Mouse (Mus musculus) inflammation-experienced regulatory T-cells, adult 6 months (primary cell): ENCODE results near the gene Glyctk. TPM values are rescaled to one million over a fixed set of nuclear protein-coding genes. Genes with fewer than 3 reads are reported as not detected.
"Not testable (repeated sequence)": the region's sequence is repeated elsewhere in the genome, so short reads cannot be mapped to it uniquely, and the experiment has no call there.

Experiments
- ATAC-seq: one replicate; pipeline ENCODE4 v1.8.0; 2017
- polyA plus RNA-seq, 3 experiments: library from polyadenylated mRNA; unstranded; fragments of 100-300 nt; shearing (Covaris generic); gene quantifications; one replicate each; pipeline ENCODE4 v1.2.1; 2017

The Glyctk gene
- polyA plus RNA-seq, 3 experiments from 2014 or later: 2.0 to 4.7 (median 2.1) TPM

DNA sequence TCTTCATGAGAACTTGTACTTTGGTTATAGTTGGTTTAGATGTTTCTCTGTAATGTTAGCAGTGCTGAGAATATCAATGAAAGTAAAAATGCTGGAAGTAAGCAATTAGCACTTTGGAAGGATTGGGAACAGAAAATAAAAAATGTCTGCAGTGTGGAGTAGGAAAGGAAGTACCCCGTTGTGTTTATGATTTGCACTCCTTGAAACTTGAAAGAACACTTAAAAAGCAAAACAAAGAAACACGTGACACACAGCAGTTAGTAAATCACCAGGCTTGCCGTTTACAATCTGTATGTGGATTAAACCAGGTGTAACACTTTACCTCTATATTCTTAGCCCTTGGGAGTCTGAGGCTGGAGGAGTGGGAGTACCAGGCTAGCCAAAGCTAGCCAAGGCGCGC, 18.8 kb upstream of the Glyctk start:
- ATAC-seq: no peak

DNA sequence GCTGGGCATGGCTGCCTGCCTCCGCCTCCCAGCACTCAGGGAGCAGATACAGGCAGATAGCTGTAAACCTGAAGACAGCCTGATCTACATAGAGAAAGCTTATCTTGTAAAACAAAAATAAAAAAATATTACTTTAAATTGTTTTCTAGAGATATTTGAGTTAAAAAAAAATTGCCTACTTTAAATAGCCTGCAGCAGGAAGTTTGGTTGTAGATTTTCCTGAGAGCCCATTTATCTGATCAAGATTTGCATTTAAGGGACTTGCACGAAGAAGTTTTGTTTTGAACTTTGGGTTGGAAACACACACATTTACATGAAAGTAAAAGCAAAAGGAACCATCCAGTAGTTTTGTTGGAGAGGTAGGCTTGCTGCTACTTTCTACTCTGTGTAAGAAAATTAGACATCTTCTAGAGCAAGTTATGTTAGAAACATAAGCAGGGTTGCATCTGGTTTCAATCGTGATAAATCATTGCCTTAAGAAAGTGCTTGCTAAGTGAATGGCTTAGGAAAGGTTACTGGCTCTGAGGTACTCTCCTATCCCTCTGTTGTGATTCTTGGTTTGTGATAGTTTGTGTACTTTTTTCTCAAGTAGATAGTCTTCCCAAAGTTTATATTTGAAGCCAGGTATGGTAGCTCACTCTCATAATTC, 17.7 kb upstream of the Glyctk start:
- ATAC-seq: peak; percentile 13

DNA sequence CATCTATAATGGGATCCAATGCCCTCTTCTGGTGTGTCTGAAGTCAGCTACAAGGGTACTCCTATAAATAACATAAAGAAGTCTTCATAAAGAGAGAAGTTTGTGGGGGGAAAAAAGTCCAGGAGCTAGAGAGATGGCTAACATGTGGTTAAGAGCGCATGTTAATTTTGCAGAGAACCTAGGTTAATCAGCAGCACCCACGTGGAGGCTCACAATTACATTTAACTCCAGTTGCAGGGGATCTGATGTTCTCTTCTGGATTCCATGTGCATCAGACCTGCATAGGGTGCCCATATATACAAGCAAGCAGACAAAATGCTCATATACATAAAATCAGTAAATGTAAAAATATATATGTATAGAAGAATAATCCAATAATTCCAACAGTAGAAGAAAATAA, 15.4 kb upstream of the Glyctk start:
- ATAC-seq: no peak

DNA sequence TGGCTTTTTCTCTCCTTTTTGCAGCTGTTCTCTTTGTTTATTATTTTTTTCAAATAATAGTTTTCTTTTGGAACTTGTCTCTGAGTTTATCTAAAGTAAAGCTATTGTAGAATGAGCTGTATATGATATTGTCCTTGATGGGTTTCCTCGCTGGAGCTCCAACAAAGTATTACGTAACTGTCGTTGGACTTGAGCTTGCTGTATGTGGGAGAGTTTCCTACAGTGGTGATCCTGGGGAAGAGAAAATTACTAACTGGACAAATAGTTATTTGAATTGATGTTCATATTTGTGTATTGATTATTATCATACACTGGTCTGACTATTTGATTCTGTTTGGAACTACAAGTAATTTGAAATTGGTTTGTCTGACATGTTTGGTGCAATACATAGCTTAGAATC, 14.6 kb upstream of the Glyctk start:
- ATAC-seq: no peak

DNA sequence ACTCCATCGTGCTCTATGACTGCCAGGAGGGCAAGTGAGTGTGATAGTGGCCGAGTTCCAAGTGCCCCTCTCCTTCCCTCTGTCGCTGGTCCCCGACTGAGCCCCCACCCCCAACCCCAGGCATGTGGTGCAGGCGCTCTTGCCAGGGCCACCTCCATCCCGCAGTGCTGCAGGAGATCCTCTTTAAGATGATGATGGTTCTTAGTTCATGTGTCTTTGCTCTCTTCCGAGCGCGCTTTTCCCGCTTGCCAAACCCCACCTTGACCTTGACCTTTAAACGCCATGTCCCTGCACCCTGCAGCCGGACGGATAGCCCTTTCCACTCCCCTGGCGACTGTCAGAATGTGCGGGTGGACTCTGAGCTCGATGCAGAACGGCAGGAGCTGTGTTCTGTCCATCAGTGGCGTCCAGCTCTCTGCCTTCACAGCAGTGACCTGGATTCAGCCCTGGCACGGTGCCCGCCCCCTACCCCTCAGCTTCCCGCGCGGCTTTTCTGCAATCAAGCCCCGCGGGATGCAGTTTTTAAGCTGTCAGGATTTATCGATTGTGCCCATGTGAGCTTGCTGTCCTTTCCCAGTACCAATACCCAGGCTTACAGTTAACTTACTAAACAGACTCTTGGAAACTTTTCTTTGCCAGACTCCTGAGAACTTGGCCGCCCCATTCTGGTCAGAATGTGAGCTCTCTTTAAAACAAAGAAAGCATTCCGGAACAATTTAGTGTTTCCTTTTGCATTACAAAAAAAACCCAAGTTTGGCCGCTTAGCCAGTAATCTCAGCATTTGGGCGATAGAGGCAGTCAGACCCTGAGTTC, 13.6 kb upstream of the Glyctk start:
- no peak for ATAC-seq

DNA sequence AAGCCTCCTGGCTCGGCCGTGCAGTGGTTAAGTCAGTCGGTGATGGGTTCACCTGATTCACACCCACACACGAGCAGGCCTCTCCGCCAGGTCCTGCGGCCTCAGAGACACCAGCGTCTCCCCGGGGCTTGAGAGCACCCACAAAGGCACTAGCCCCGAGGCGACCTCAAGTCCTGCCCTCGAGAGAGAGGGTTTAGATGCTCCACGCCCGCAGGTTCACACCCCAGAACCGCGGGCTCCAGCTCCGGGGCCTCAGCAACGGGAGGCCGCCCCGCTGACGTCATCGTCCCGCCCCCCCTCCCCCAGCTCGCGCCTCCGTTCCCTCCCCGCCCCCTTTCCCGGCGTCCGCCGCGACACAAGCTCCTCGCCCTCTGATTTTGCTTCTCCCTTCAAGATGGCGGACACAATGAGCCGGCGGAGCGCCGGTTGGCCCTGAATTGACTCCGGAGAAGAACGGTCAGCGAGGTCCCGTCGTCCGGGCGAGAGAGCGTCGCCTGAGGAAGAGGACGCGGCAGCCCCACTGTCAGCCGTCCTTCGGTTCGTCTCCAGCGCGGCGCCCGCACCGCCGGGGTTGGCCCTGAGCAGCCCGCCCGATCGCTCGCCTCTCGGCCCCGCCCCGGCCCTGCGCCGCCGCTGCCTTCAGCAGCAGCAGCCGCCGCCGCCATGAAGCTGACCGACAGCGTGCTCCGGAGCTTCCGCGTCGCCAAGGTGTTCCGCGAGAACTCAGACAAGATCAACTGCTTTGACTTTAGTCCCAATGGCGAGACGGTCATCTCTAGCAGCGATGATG, 12.8 kb upstream of the Glyctk start, which contains the start of gene Wdr82:
Wdr82 (plus strand) TSS at position 373 of the 790 bp plus-strand sequence.
- ATAC-seq: peak; percentile 83

DNA sequence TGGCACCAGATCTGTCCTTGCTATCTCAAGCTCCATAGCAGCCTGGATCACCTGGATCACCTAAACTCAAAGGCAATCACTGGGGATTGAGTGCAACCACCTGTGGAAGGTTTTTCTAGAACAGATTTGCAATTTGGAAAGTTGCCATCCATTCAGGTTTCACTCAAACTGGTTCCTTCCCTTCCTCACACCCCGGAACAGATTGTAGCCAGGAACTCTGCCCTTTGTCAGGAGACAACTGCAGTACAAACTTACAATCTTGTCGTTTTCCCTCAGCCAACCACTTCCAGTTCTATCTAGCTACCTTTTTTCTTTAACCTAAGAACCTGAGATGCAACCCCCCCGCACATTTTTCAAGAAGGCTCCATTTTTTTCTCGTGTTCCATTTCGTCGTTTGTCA, 12.0 kb upstream of the Glyctk start:
- ATAC-seq: no peak

DNA sequence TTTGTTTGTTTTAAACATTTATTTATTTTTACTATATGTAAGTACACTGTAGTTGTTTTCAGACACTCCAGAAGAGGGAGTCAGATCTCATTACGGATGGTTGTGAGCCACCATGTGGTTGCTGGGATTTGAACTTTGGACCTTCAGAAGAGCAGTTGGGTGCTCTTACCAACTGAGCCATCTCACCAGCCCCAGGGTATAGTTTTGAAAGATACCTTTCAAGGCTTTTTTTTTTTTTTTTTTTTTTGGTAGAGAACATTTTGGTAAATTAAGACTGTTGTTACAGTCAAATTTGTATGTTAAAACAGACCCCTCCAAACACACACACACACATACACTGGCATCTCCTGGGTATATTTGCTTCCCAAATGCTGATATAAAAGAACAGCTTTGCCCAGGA, 11.1 kb upstream of the Glyctk start:
- not testable (repeated sequence) for ATAC-seq

DNA sequence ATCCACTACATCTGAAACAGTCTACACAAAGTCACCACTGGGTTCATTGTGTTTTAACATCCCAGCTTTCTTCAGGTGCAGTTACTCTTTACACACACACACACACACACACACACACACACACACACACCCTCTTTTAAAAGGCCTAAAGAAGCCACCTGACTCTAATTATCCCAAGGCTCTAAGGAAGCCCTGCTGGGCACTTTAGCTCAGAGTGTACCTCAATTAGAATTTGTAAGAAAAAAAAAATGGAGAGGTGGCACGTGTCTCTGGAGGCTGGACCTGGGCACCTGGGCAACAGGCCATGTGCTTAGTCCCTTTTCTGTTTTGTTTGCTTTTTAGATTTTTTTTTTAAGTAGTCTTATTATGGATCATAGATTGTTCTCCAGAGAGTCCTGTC, 9.8 kb upstream of the Glyctk start:
- ATAC-seq: no peak

DNA sequence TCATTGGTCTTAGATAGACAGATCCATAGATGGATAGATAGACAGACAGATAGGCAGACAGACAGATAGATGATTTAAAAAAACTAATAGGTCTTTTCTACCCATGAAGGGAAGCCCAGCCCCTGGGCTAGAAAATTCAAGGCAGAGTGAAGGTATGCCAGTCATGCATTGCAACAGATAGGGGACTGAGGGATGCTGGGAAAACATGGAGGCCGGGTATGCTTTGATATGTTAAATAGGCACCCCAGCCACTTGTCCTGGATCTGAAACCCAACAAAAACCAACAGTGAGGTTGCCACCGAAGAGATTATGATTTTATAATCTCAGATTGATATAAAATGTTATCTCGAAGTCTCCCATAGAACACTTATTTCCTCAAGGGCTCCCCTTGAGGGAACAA, 9.3 kb upstream of the Glyctk start:
- no peak for ATAC-seq

DNA sequence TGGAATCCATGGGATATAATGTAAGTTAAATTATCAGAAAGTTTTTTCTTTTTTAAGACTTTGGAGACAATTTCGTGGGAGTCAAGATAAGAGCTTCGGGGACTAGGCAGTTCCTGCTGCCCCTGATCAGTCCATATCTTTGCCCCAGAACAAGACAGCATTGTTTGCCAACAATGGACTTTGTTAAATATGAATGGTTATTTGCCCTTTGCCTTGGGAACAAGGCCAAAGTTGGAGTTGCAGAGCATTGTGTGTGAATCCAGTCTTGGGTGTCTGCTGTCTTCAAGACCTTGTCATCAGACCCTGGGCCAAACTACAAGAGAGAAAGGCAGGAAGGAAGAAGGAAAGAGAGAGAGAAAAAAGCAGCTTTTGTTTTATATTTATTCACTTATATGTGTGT, 8.8 kb upstream of the Glyctk start:
- ATAC-seq: no peak

DNA sequence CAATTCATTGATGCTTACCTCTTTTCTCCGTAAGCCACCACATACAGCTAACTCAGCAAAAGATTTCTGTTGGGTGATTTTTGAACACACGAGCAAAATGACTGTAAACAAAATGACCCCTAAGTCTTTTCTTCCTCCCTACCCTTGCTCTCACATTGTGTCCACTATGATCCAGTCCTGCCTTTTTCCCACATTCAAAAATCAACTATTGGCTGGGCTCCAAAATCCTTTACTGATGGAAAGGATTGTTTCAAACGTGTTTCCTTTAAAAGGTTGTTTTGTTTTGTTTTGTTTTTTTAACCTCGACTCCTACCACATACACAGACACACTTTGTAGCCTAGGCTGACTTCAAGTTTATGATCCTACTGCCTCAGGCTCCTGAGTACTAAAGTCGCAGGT, 2.5 kb upstream of the Glyctk start:
- peak; percentile 31 for ATAC-seq

DNA sequence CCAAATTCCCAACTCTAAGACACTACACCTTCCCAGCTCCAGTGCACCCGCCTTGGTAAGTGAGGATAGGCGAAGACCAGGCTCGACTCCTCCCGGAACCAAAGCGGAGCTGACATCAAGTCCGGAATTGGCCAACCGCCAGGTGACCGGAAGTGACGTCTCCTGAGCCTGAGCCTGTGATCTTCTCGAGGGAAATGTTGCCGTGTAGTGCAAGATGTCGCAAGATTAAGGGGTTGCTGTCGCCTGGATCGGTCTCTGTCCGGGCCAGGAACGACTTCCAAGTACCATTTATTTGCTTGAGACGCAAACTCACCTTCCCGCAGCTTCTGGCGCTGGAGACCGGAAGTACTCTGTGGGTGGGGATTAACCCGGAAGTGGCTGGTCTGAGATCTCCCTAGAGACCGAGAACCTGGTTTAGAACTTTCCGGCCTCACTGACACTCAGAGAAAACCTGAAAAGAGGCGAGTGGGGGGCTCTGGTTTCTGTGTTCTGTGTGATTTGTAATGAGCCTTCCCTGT, 1.9 kb upstream of the Glyctk start:
- peak; percentile 93 for ATAC-seq

DNA sequence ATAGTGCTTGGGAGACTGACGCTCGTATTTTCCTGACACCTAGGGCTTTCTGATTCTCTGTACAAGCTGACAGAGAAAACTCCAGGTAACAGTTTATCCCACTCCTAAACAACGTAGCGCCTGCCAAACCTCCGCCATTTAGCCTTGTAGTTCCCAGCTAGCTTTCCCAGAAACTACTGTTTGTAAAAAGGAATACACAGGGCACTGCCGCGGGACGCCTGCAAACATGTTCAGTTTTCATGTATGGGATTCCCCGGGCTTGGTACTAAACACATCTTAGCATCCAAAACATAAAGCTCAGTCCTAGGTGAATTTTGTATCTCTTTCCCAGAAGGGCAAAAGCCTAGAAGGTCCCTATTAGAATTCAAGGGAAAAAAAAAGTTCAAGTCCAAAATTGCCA, 1.3 kb upstream of the Glyctk start:
- ATAC-seq: no peak

DNA sequence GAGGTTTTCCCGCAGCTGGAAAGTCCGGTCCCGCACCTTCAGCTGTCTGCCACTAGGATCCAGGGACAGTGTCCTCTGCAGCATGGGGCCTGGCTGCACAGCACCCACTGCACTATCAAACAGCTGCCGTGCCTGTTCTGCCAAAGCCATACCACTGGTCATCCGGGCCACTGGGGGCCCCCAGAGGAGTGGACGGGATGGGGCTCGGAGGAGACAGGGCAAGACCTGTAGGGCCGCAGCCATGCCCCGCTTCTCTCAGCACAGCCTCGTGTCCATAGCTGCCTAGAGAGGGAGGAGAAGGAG, 364 bp downstream of the Glyctk start:
- ATAC-seq: no peak

DNA sequence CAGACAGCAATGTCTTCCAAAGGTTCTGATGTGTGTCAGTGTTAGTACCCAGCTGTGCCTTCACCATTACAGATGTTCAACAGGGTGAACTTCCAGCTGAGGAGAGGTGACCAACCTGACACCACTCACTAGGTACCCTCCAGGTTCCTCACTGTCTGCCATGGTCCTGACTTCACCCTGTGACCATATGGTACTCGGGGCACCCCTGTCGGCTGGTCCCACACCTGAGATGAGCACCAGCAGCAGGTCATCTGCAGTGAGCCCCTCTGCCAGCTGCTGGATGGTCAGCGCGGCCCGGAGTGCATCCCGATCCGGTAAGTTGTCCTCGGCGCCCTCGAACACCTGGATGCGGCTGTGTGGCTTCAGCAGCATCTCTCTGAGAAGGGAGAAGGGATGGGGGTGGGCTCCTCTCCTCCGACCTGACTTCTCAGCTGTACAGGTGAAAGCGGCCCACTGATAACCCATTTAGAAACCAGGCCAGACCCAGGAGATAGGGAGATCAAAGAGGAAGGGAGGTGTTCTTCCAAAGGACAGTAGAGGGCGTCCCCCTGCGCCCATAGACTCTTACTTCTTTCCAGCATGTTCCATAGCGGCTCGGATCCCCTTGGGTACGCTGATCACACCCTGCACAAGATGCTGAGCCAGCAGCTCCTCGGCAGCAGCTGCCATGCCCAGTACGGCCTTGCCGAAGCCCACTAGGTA, 866 bp downstream of the Glyctk start:
- ATAC-seq: no peak

DNA sequence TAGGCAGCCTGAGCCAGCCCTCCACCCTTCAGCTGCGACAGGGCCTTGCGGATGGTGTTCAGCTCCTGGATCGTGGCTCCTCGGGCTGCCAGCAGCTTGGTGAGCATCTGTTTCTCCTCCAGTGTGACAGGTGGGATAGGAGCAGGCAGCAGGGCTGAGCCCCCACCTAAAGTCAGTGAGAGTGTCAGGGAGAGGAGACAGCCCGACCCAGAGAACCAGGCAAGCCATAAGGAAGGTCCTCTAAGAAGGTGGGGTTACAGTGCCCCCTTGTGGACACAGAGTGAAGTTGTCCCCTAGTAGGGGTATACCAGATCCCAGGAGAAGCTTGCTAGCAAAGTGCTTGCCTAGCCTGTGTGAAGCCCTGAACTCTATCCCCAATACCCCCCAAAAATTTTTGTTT, 1.5 kb downstream of the Glyctk start:
- no peak for ATAC-seq

DNA sequence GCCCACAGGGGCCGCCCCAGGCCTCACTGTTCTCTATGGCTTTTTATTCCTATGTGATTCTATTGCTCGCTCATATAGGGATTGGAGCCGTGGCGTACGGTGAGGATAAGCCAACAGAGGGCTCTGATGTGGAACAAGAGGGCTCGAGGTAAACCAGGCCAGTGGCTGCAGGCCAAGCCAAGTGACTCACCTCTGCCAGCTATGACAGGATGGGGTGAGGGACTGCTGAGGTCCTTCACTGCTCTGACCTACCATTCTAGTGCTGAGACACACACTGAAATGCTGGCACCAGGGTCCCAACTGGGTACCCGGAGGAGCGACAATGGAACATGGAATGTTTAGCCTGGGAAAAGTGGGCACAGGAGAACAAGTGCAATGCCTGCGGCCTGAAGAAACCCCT, 3.8 kb downstream of the Glyctk start:
- no peak for ATAC-seq

DNA sequence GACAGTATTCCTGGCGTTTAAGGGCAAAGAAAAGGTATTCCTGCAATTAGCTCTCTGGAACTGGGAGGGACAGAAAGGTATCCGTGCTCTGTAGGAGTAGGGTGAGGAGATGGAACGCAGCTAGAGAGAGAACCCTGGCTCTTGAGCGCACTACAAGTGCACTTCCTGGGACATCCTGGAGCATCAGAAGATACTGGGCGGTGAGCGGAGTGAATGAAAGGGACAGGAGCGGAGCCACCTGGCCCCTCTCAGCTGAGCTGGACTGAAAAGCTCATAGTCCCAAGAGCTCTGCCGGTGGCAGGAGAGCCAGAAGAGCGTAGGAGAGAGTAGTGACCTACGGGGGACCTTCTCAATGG, 8.6 kb downstream of the Glyctk start:
- no peak for ATAC-seq

DNA sequence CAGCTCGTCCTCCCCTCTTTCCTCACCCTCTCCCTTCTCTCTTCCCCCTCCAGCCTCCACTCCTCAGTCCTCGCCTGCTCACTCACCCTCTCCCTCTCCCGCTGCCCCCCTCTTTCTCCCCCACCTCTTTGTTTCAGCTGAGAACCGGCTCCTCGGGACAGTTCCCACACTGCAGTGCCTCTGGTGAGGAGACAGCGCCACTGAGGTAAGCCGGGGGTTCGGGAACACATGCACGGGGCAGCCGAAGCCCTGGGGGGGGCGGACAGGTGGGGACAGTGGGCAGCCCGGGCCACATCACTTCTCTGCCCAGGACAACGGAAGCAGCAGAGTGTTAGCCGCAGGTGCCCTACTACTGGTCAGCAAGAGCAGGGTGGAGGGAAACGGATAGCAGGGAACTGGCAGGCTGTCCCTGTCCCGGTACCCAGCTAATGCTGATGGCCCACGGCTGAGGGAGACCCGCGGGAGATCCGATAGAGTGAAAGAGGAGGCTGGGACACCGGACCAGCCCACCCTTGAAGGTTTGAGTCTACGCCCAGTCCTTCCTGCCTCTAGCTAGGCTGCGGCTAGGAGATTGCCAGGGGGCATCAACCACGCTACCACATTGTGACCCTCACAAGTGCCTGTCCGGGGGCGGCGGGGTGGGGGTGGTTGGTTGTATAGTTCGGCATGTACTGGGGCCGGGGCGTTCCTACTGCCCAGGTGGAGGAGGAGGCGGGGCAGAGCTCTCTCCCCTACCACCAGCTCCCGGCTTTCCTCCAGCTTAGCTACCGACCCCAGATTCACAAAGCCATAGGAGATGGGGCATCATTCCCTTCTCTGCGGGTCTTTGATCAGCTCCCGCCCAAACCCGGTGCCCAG, 9.2 kb downstream of the Glyctk start:
- no peak for ATAC-seq

DNA sequence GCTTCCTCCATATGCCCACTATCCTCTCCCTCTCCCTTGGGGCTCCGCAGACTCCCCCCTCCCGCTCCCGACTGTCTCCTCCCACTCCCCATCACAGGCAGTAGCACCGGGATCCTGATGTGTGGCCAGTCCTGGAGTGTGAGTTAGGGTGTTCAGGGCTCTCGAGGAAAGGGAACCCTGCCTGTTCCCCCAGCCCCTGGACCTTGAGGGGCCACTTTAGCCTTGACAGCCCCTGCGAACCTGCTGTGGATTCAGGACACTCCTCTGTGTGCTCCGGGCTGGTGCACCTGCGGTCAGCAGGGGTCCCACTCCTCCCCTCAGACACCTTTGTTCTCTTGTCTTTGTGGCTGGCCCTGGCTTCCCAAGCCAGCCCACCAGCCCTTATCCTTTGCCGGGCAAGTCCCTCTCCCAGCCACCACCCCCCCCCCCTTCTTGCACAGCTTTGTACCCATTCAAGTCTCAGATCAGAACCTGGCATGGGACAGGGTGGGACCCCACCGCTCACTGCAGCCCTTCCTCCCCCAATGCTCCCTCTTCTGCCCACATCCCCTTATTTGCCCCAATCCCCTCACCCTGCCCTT, 10.0 kb downstream of the Glyctk start:
- no peak for ATAC-seq

DNA sequence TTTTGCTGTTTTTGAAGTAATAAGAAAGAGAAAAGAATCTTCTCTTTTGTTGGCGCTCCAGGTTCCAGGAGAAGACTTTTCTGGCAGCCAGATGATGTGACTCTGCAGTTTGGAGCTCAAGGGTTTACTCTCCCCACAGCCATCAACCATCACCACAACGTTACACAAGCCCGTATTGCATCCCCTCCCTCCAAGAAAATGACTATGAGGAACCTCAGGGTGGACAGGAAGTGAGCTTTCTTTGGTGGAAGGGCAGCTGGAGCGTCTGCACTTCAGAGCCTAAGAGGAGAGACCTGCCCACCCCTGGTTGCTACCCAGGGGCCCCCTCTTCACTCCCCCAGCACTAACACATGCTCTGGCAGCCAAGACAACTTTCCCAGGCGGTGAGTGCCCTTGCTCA, 10.7 kb downstream of the Glyctk start:
- no peak for ATAC-seq
